In the genomic region with DNA sequence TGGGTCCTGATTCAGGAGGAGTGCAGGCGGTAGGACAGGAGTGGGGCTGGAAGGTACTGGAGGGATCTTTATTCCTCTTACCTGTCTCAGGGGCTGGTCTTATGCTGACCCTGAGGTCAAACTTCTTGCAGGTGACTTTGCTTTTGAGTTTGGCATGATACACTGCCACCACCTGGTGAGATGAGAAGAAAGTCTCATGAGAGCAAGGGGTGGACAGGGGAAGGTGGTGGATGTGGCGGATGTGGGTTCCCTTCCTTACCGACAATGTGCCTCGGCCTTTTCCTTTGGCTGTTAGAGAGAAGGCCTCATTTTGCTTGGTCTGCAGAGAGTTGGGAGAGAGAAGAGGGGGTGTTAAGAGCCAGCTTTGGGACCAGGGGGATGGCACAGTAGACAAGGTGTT, we compare ENCODE assay signal across 18 mouse cellular contexts. TPM values are rescaled to one million over a fixed set of nuclear protein-coding genes. Genes with fewer than 3 reads are reported as not detected.
DNase-seq lines count a peak whose midpoint lies in the region; ATAC-seq and TF ChIP-seq lines count a peak whose summit lies in the region.
"Had no signal": no experiment of that assay in that cellular context is flagged by ENCODE, and none has a peak within 500 bp of the region (broad histone marks: within the 10 kb centered on the region; RNA-seq: fewer than 3 reads in every experiment).

No protein-coding gene starts in this region.

- 84% methylated on average over 4 of the region's 4 CpGs for WGBS in hindbrain, postnatal 0 days
- 80% methylated on average over 4 of the region's 4 CpGs for WGBS in hindbrain, embryonic 13.5 days
- WGBS in bone marrow, adult 2 months, result 10% methylated on average over 4 of the region's 4 CpGs

- H3K4me3 ChIP-seq in hindbrain, postnatal 0 days (ENCODE audit: low read length), result no peak overlapping the region
- H3K4me3 ChIP-seq in hindbrain, embryonic 13.5 days, result no peak overlapping the region
- H3K4me3 ChIP-seq in bone marrow, adult 2 months (replicated peaks; ENCODE audit: control insufficient read depth, low read depth, low read length), result no peak overlapping the region
- H3K4me3 ChIP-seq: gastrocnemius, adult 2 months; heart, embryonic 13.5 days; layer of hippocampus, adult 2 months; lung, embryonic 15.5 days had no signal

- no peaks in the 10 kb centered on the region for H3K9me3 ChIP-seq in hindbrain, postnatal 0 days (ENCODE audit: low read length)
- no peaks in the 10 kb centered on the region for H3K9me3 ChIP-seq in hindbrain, embryonic 13.5 days
- H3K9me3 ChIP-seq: heart, embryonic 13.5 days; lung, embryonic 15.5 days had no signal

- H3K4me2 ChIP-seq in hindbrain, postnatal 0 days (ENCODE audit: low read depth, low read length), result no peak overlapping the region
- H3K4me2 ChIP-seq in hindbrain, embryonic 13.5 days, result no peak overlapping the region
- H3K4me2 ChIP-seq: heart, embryonic 13.5 days; lung, embryonic 15.5 days had no signal

- intact Hi-C loops in gastrocnemius, postnatal 14 days (cut with DNase I; ENCODE audit: low total_unique reads), result no loop called here

- TF ChIP-seq POLR2A in bone marrow, adult 2 months (IDR thresholded peaks at IDR 0.05; ENCODE audit: borderline replicate concordance, control insufficient read depth, low read depth, low read length), result no peak

- peak; percentile 19; the same call in 1 of the 2 replicates for TF ChIP-seq CTCF in hindbrain, postnatal 0 days (IDR thresholded peaks at IDR 0.05; ENCODE audit: low read depth)
- peak; percentile 50 for TF ChIP-seq CTCF in bone marrow, adult 2 months (IDR thresholded peaks at IDR 0.05; ENCODE audit: control insufficient read depth, insufficient read depth, low read length)

- H3K4me1 ChIP-seq in hindbrain, postnatal 0 days (ENCODE audit: insufficient read depth, low read length), result no peaks in the 10 kb centered on the region
- no peaks in the 10 kb centered on the region for H3K4me1 ChIP-seq in hindbrain, embryonic 13.5 days (replicated peaks)
- no peaks in the 10 kb centered on the region; the same call in 1 of the 2 replicates for H3K4me1 ChIP-seq in bone marrow, adult 2 months (ENCODE audit: control insufficient read depth, insufficient read depth, low read length)
- H3K4me1 ChIP-seq: heart, embryonic 13.5 days; lung, embryonic 15.5 days had no signal

- no peak overlapping the region for H3K9ac ChIP-seq in hindbrain, postnatal 0 days (replicated peaks; ENCODE audit: low read length)
- H3K9ac ChIP-seq in hindbrain, embryonic 13.5 days, result no peak overlapping the region
- H3K9ac ChIP-seq: heart, embryonic 13.5 days; lung, embryonic 15.5 days had no signal

- DNase-seq in hindbrain, postnatal 0 days (ENCODE audit: low spot score), result no peak
- DNase-seq in 416B (ENCODE audit: low read depth), result peak; percentile 78
- peak; percentile 44 for DNase-seq in splenic B cell, adult 2 months (ENCODE audit: low read depth, low spot score)
- no peak for DNase-seq in cerebellum, postnatal 25 days
- DNase-seq in gastrocnemius, postnatal 14 days, result no peak
- no peak for DNase-seq in cerebellum, postnatal 10 days
- DNase-seq: adrenal gland, postnatal 10 days; gastrocnemius, adult 2 months; midbrain, embryonic 14.5 days had no signal

- no peaks in the 10 kb centered on the region for H3K27me3 ChIP-seq in hindbrain, postnatal 0 days (ENCODE audit: insufficient read depth, low read length)
- no peaks in the 10 kb centered on the region for H3K27me3 ChIP-seq in hindbrain, embryonic 13.5 days
- H3K27me3 ChIP-seq in splenic B cell, adult 2 months (ENCODE audit: control insufficient read depth, insufficient read depth, low read length, poor library complexity, severe bottlenecking), result no peaks in the 10 kb centered on the region
- H3K27me3 ChIP-seq: lung, embryonic 15.5 days; Patski had no signal

- ATAC-seq in hindbrain, postnatal 0 days, result no peak
- no peak for ATAC-seq in hindbrain, embryonic 13.5 days (ENCODE audit: low FRiP score)
- ATAC-seq: Patski had no signal

- no peaks in the 10 kb centered on the region for H3K36me3 ChIP-seq in hindbrain, postnatal 0 days (ENCODE audit: insufficient read depth, low read length)
- H3K36me3 ChIP-seq in hindbrain, embryonic 13.5 days, result no peaks in the 10 kb centered on the region
- no peaks in the 10 kb centered on the region for H3K36me3 ChIP-seq in splenic B cell, adult 2 months (ENCODE audit: control insufficient read depth, insufficient read depth, low read length, poor library complexity, severe bottlenecking)
- H3K36me3 ChIP-seq: heart, embryonic 13.5 days; lung, embryonic 15.5 days had no signal

- no peak overlapping the region for H3K27ac ChIP-seq in hindbrain, postnatal 0 days
- no peak overlapping the region for H3K27ac ChIP-seq in hindbrain, embryonic 13.5 days
- no peak overlapping the region for H3K27ac ChIP-seq in bone marrow, adult 2 months (ENCODE audit: control insufficient read depth, insufficient read depth, low read depth, low read length, poor library complexity)
- H3K27ac ChIP-seq: gastrocnemius, adult 2 months; heart, embryonic 13.5 days; layer of hippocampus, adult 2 months; lung, embryonic 15.5 days had no signal

RNA-seq across cellular contexts. Expression of a gene that starts 15.4 kb away (rescaled TPM):
- total RNA-seq in hindbrain, postnatal 0 days (2014; rRNA removed), result not detected in 2 replicates
- polyA plus RNA-seq in hindbrain, postnatal 0 days (2015; fragmentation: Nextera tagmentation; extraction: Ambion mirVana), result not detected in 2 replicates
- polyA plus RNA-seq in hindbrain, embryonic 13.5 days (2015; fragmentation: Nextera tagmentation; extraction: Ambion mirVana), result 0.09 and 0.14 TPM in 2 replicates
- polyA plus RNA-seq in bone marrow, adult 2 months (2011; ENCODE audit: insufficient read depth, insufficient read length, low replicate concordance, missing spikeins), result 7.0 and 12.8 TPM in 2 replicates
- not detected for total RNA-seq in gastrocnemius, postnatal 14 days (2021)
- total RNA-seq: gastrocnemius, adult 2 months; layer of hippocampus, adult 2 months; left cerebral cortex, postnatal 14 days had no signal
- polyA plus RNA-seq: midbrain, embryonic 14.5 days; neural tube, embryonic 14.5 days; Patski; stomach, embryonic 14.5 days had no signal

RNA-seq across cellular contexts. Expression of a gene that starts 18.6 kb away (rescaled TPM):
- 0.78 and 0.86 TPM in 2 replicates for total RNA-seq in hindbrain, postnatal 0 days (2014; rRNA removed)
- 1.8 and 2.5 TPM in 2 replicates for polyA plus RNA-seq in hindbrain, postnatal 0 days (2015; fragmentation: Nextera tagmentation; extraction: Ambion mirVana)
- 1.3 TPM in 2 replicates for polyA plus RNA-seq in hindbrain, embryonic 13.5 days (2015; fragmentation: Nextera tagmentation; extraction: Ambion mirVana)
- 68.1 and 221 TPM in 2 replicates for polyA plus RNA-seq in bone marrow, adult 2 months (2011; ENCODE audit: insufficient read depth, insufficient read length, low replicate concordance, missing spikeins)
- 1 to 10 TPM in 1 of 2 experiments, under 1 TPM in 1; 0.60 to 1.2 TPM for total RNA-seq in gastrocnemius, postnatal 14 days (2021)

RNA-seq across cellular contexts. Expression of a gene that starts 38.9 kb away (rescaled TPM):
- 19.6 and 21.3 TPM in 2 replicates for total RNA-seq in hindbrain, postnatal 0 days (2014; rRNA removed)
- 23.6 and 24.1 TPM in 2 replicates for polyA plus RNA-seq in hindbrain, postnatal 0 days (2015; fragmentation: Nextera tagmentation; extraction: Ambion mirVana)
- polyA plus RNA-seq in hindbrain, embryonic 13.5 days (2015; fragmentation: Nextera tagmentation; extraction: Ambion mirVana), result 22.4 and 23.8 TPM in 2 replicates
- polyA plus RNA-seq in bone marrow, adult 2 months (2011; ENCODE audit: insufficient read depth, insufficient read length, low replicate concordance, missing spikeins), result 15.7 and 37.5 TPM in 2 replicates
- 10 to 100 TPM; 21.8 to 24.6 TPM for total RNA-seq in gastrocnemius, postnatal 14 days (2021)

RNA-seq across cellular contexts. Expression of a gene that starts 39.9 kb away (rescaled TPM):
- total RNA-seq in hindbrain, postnatal 0 days (2014; rRNA removed), result 8.5 TPM in 2 replicates
- 7.6 and 7.8 TPM in 2 replicates for polyA plus RNA-seq in hindbrain, postnatal 0 days (2015; fragmentation: Nextera tagmentation; extraction: Ambion mirVana)
- 12.5 and 14.6 TPM in 2 replicates for polyA plus RNA-seq in hindbrain, embryonic 13.5 days (2015; fragmentation: Nextera tagmentation; extraction: Ambion mirVana)
- 7.0 and 15.4 TPM in 2 replicates for polyA plus RNA-seq in bone marrow, adult 2 months (2011; ENCODE audit: insufficient read depth, insufficient read length, low replicate concordance, missing spikeins)
- 10 to 100 TPM; 69.4 to 75.6 TPM for total RNA-seq in gastrocnemius, postnatal 14 days (2021)

RNA-seq across cellular contexts. Expression of a gene that starts 59.8 kb away (rescaled TPM):
- total RNA-seq in hindbrain, postnatal 0 days (2014; rRNA removed), result 1.0 and 3.7 TPM in 2 replicates
- 2.0 and 2.1 TPM in 2 replicates for polyA plus RNA-seq in hindbrain, postnatal 0 days (2015; fragmentation: Nextera tagmentation; extraction: Ambion mirVana)
- 0.32 and 0.61 TPM in 2 replicates for polyA plus RNA-seq in hindbrain, embryonic 13.5 days (2015; fragmentation: Nextera tagmentation; extraction: Ambion mirVana)
- not detected in 2 replicates for polyA plus RNA-seq in bone marrow, adult 2 months (2011; ENCODE audit: insufficient read depth, insufficient read length, low replicate concordance, missing spikeins)
- total RNA-seq in gastrocnemius, postnatal 14 days (2021), result not detected
- total RNA-seq: adrenal gland, postnatal 10 days; gastrocnemius, adult 2 months; layer of hippocampus, adult 2 months; left cerebral cortex, postnatal 14 days had no signal
- polyA plus RNA-seq: heart, embryonic 13.5 days; lung, embryonic 15.5 days; Patski; stomach, embryonic 14.5 days had no signal

Comparison
In these comparisons a context has a peak if more than half of its experiments do, and no peak if none do; other contexts are left out.
1. DNase-seq: peak in 416B (single experiment) and splenic B cell, adult 2 months (single experiment); none in hindbrain, postnatal 0 days (single experiment), cerebellum, postnatal 25 days (0 of 2), gastrocnemius, postnatal 14 days (single experiment) and cerebellum, postnatal 10 days (0 of 2).
2. RNA of a gene that starts 18.6 kb away (polyA plus RNA-seq): 68.1 to 221 TPM in bone marrow, adult 2 months; 1.8 to 2.5 TPM in hindbrain, postnatal 0 days and 1.3 TPM in hindbrain, embryonic 13.5 days; every median in the first group is over 10 times any median in the second.